Mouse (Mus musculus): ENCODE data around the gene Hsdl1.

- TF ChIP-seq POLR2A (IDR thresholded peaks at IDR 0.05; ENCODE audit: extremely low read depth, insufficient read depth, low read length) (no peak), CTCF (IDR thresholded peaks at IDR 0.05; ENCODE audit: low read depth, low read length) (no peak)
Observed at GRCm38 (mm10) chr8:119559402-119559720, 15.6 kb downstream of the Hsdl1 start.

Measured in liver, adult 2 months (tissue).